Mouse (Mus musculus) embryonic fibroblast, embryonic 13.5 days (primary cell): ENCODE data around the gene C1ql2.

Source experiments
- CTCF ChIP-seq: IDR thresholded peaks from 2 replicates; pipeline ENCODE4 v1.5.1; 2011; ENCODE audit warnings: mild to moderate bottlenecking, control low read depth, low read length, moderate library complexity, borderline replicate concordance; ENCODE audit not compliant: insufficient read depth
- POLR2A ChIP-seq: IDR thresholded peaks from 2 replicates; pipeline ENCODE4 v1.6.1; 2011; ENCODE audit warnings: low read depth, mild to moderate bottlenecking, control low read depth, low read length, moderate library complexity

- no peak for TF ChIP-seq CTCF
- TF ChIP-seq POLR2A: no peak
Measured at GRCm38 (mm10) chr1:120374832-120375231, 34.5 kb downstream of the C1ql2 start.
